Mouse (Mus musculus) heart, embryonic 13.5 days (tissue): ENCODE measurements around the gene Trpm3. TPM values are rescaled to one million over a fixed set of nuclear protein-coding genes. Genes with fewer than 3 reads are reported as not detected.

ENCODE experiments used
- ATAC-seq: fragments of 200-750 bp; cut with Nextera tagmentation; 2 replicates; pipeline ENCODE4 v1.8.0; 2017; ENCODE audit warnings: moderate TSS enrichment; ENCODE audit not compliant: insufficient number of reproducible peaks, low FRiP score, low TSS enrichment; ENCODE audit errors: extremely low read depth
- H3K27ac ChIP-seq: fragments of 300-500 bp; sonication (generic); replicated peaks from 2 replicates; pipeline ENCODE4 v1.5.1; 2015; ENCODE audit warnings: moderate library complexity, mild to moderate bottlenecking, inconsistent platforms
- H3K27me3 ChIP-seq: fragments of 300-500 bp; sonication (generic); replicated peaks from 2 replicates; pipeline ENCODE4 v1.6.1; 2015; ENCODE audit warnings: mild to moderate bottlenecking, inconsistent platforms
- H3K36me3 ChIP-seq: fragments of 300-500 bp; sonication (generic); 2 replicates; pipeline ENCODE4 v1.6.1; 2015; ENCODE audit warnings: mild to moderate bottlenecking, inconsistent platforms
- H3K4me1 ChIP-seq: fragments of 300-500 bp; sonication (generic); 2 replicates; pipeline ENCODE4 v1.6.1; 2015; ENCODE audit warnings: inconsistent platforms
- H3K4me2 ChIP-seq: fragments of 300-500 bp; sonication (generic); 2 replicates; pipeline ENCODE4 v1.6.1; 2015; ENCODE audit warnings: inconsistent platforms, mild to moderate bottlenecking, moderate library complexity
- H3K4me3 ChIP-seq: fragments of 300-500 bp; sonication (generic); 2 replicates; pipeline ENCODE4 v1.5.1; 2015; ENCODE audit warnings: moderate library complexity, mild to moderate bottlenecking, inconsistent platforms
- H3K9ac ChIP-seq: fragments of 300-500 bp; sonication (generic); 2 replicates; pipeline ENCODE4 v1.6.1; 2015; ENCODE audit warnings: inconsistent platforms, mild to moderate bottlenecking, moderate library complexity
- H3K9me3 ChIP-seq: fragments of 300-500 bp; sonication (generic); 2 replicates; pipeline ENCODE4 v1.6.1; 2016; ENCODE audit warnings: inconsistent platforms
- WGBS: fragments of 180-500 bp; shearing (Covaris S2); methylation state at CpG from one replicate; pipeline ENCODE4 v1.1.7; 2015; ENCODE audit warnings: mixed read lengths; 5-methylcytosine and 5-hydroxymethylcytosine counted together
- polyA plus RNA-seq: library from polyadenylated mRNA; unstranded; fragments of >200 nt; fragmentation: Nextera tagmentation; extraction: Ambion mirVana; gene quantifications from 2 replicates; pipeline ENCODE4 v1.2.1, GENCODE M21; 2015

The Trpm3 gene
- polyA plus RNA-seq, 1 experiment from 2014 or later = 1.1 TPM

GRCm38 (mm10) chr19:22656466-22657215 is 517.8 kb downstream of the Trpm3 start:
- H3K4me2 ChIP-seq = no peak overlapping the region
- H3K27ac ChIP-seq = no peak overlapping the region
- ATAC-seq = no peak
- no peak overlapping the region for H3K4me3 ChIP-seq
- H3K9ac ChIP-seq = no peak overlapping the region
- H3K9me3 ChIP-seq = no peaks in the 10 kb centered on the region
- H3K27me3 ChIP-seq = no peaks in the 10 kb centered on the region
- no peaks in the 10 kb centered on the region for H3K36me3 ChIP-seq
- peaks cover 6% of the 10 kb centered on the region; the same call in 1 of the 2 replicates for H3K4me1 ChIP-seq
- 63% methylated on average over 14 of the region's 14 CpGs for WGBS

GRCm38 (mm10) chr19:22657251-22657650 is 518.4 kb downstream of the Trpm3 start:
- ATAC-seq = no peak

GRCm38 (mm10) chr19:22665401-22665800 is 526.6 kb downstream of the Trpm3 start:
- Histone ChIP-seq H3K9me3 (no peaks in the 10 kb centered on the region), H3K4me1 (no peaks in the 10 kb centered on the region), H3K4me3 (no peak overlapping the region), H3K4me2 (no peak overlapping the region), H3K36me3 (no peaks in the 10 kb centered on the region), H3K27ac (no peak overlapping the region), H3K27me3 (no peaks in the 10 kb centered on the region), H3K9ac (no peak overlapping the region)
- 77% methylated on average over 4 of the region's 4 CpGs for WGBS
- ATAC-seq = no peak

More at GRCm38 (mm10) chr19:22657251-22657650, 518.4 kb downstream of the Trpm3 start:
- Histone ChIP-seq H3K27me3 (no peaks in the 10 kb centered on the region), H3K9me3 (no peaks in the 10 kb centered on the region), H3K36me3 (no peaks in the 10 kb centered on the region), H3K4me3 (no peak overlapping the region), H3K27ac (no peak overlapping the region), H3K9ac (no peak overlapping the region), H3K4me1 (peaks cover 6% of the 10 kb centered on the region; the same call in 1 of the 2 replicates), H3K4me2 (no peak overlapping the region)
- WGBS = 58% methylated on average over 4 of the region's 4 CpGs

GRCm38 (mm10) chr19:22670222-22670621 is 531.4 kb downstream of the Trpm3 start:
- 79% methylated on average over 8 of the region's 8 CpGs for WGBS
- no peak overlapping the region for H3K9ac ChIP-seq
- no peaks in the 10 kb centered on the region for H3K36me3 ChIP-seq
- ATAC-seq = no peak
- no peak overlapping the region for H3K4me3 ChIP-seq
- no peak overlapping the region for H3K4me2 ChIP-seq
- no peaks in the 10 kb centered on the region for H3K9me3 ChIP-seq
- H3K4me1 ChIP-seq = no peaks in the 10 kb centered on the region
- no peaks in the 10 kb centered on the region for H3K27me3 ChIP-seq
- H3K27ac ChIP-seq = no peak overlapping the region

GRCm38 (mm10) chr19:22672892-22673291 is 534.0 kb downstream of the Trpm3 start:
- no peak overlapping the region for H3K4me3 ChIP-seq
- no peak overlapping the region for H3K4me2 ChIP-seq
- no peak overlapping the region for H3K9ac ChIP-seq
- no peak overlapping the region for H3K27ac ChIP-seq
- ATAC-seq = no peak
- H3K9me3 ChIP-seq = no peaks in the 10 kb centered on the region
- no peaks in the 10 kb centered on the region for H3K27me3 ChIP-seq
- H3K4me1 ChIP-seq = no peaks in the 10 kb centered on the region
- WGBS = 66% methylated on average over 3 of the region's 3 CpGs
- H3K36me3 ChIP-seq = no peaks in the 10 kb centered on the region

- Histone ChIP-seq H3K4me2 (no peak overlapping the region), H3K36me3 (no peaks in the 10 kb centered on the region), H3K4me3 (no peak overlapping the region), H3K27me3 (no peaks in the 10 kb centered on the region), H3K4me1 (no peaks in the 10 kb centered on the region), H3K9me3 (no peaks in the 10 kb centered on the region), H3K27ac (no peak overlapping the region), H3K9ac (no peak overlapping the region)
- no peak for ATAC-seq
- WGBS = 86% methylated on average over 4 of the region's 4 CpGs
Observed at GRCm38 (mm10) chr19:22676206-22676605, 537.4 kb downstream of the Trpm3 start.

GRCm38 (mm10) chr19:22682238-22682637 is 543.4 kb downstream of the Trpm3 start:
- no peak overlapping the region for H3K4me3 ChIP-seq
- ATAC-seq = no peak
- no peaks in the 10 kb centered on the region; the same call in 1 of the 2 replicates for H3K4me1 ChIP-seq
- no peaks in the 10 kb centered on the region for H3K9me3 ChIP-seq
- H3K9ac ChIP-seq = no peak overlapping the region
- H3K27ac ChIP-seq = no peak overlapping the region
- no peaks in the 10 kb centered on the region for H3K27me3 ChIP-seq
- WGBS = 88% methylated on average over 6 of the region's 6 CpGs
- no peaks in the 10 kb centered on the region for H3K36me3 ChIP-seq
- no peak overlapping the region for H3K4me2 ChIP-seq

- WGBS = 79% methylated on average over 5 of the region's 5 CpGs
- Histone ChIP-seq H3K36me3 (no peaks in the 10 kb centered on the region), H3K9ac (no peak overlapping the region), H3K4me1 (peaks cover 5% of the 10 kb centered on the region; the same call in 1 of the 2 replicates), H3K4me2 (no peak overlapping the region), H3K27me3 (0 out of 2 replicates have a peak, but pooled peaks cover 2% of the 10 kb centered on the region), H3K27ac (no peak overlapping the region), H3K9me3 (no peaks in the 10 kb centered on the region), H3K4me3 (no peak overlapping the region)
- no peak for ATAC-seq
Observed at GRCm38 (mm10) chr19:22691995-22692394, 553.1 kb downstream of the Trpm3 start.

GRCm38 (mm10) chr19:22692553-22692952 is 553.7 kb downstream of the Trpm3 start:
- Histone ChIP-seq H3K27ac (no peak overlapping the region), H3K4me3 (no peak overlapping the region), H3K36me3 (no peaks in the 10 kb centered on the region), H3K27me3 (0 out of 2 replicates have a peak, but pooled peaks cover 2% of the 10 kb centered on the region), H3K4me2 (no peak overlapping the region), H3K4me1 (peaks cover 5% of the 10 kb centered on the region; the same call in 1 of the 2 replicates), H3K9me3 (no peaks in the 10 kb centered on the region), H3K9ac (no peak overlapping the region)
- no peak for ATAC-seq
- WGBS = 71% methylated on average over 4 of the region's 4 CpGs

GRCm38 (mm10) chr19:22692956-22693355 is 554.1 kb downstream of the Trpm3 start:
- H3K27me3 ChIP-seq = 0 out of 2 replicates have a peak, but pooled peaks cover 2% of the 10 kb centered on the region
- no peak overlapping the region for H3K9ac ChIP-seq
- ATAC-seq = no peak
- no peak overlapping the region for H3K27ac ChIP-seq
- no peak overlapping the region for H3K4me3 ChIP-seq
- peaks cover 5% of the 10 kb centered on the region; the same call in 1 of the 2 replicates for H3K4me1 ChIP-seq
- 70% methylated on average over 5 of the region's 5 CpGs for WGBS
- H3K9me3 ChIP-seq = no peaks in the 10 kb centered on the region
- H3K4me2 ChIP-seq = no peak overlapping the region
- H3K36me3 ChIP-seq = no peaks in the 10 kb centered on the region

GRCm38 (mm10) chr19:22695423-22695822 is 556.6 kb downstream of the Trpm3 start:
- ATAC-seq = no peak
- Histone ChIP-seq H3K9ac (no peak overlapping the region), H3K4me3 (no peak overlapping the region), H3K4me1 (peaks cover 5% of the 10 kb centered on the region; the same call in 1 of the 2 replicates), H3K27me3 (peaks cover 5% of the 10 kb centered on the region), H3K4me2 (no peak overlapping the region), H3K27ac (no peak overlapping the region), H3K36me3 (no peaks in the 10 kb centered on the region), H3K9me3 (no peaks in the 10 kb centered on the region)
- 31% methylated on average over 2 of the region's 2 CpGs for WGBS

- H3K9me3 ChIP-seq = no peaks in the 10 kb centered on the region
- H3K27ac ChIP-seq = no peak overlapping the region
- no peak for ATAC-seq
- H3K36me3 ChIP-seq = no peaks in the 10 kb centered on the region
- no peak overlapping the region for H3K4me2 ChIP-seq
- 65% methylated on average over 4 of the region's 4 CpGs for WGBS
- peaks cover 2% of the 10 kb centered on the region; the same call in 1 of the 2 replicates for H3K4me1 ChIP-seq
- no peak overlapping the region for H3K4me3 ChIP-seq
- H3K9ac ChIP-seq = no peak overlapping the region
- H3K27me3 ChIP-seq = peaks cover 16% of the 10 kb centered on the region
Observed at GRCm38 (mm10) chr19:22698737-22699136, 559.9 kb downstream of the Trpm3 start.
